Mouse (Mus musculus) adrenal gland, postnatal 14 days (tissue): ENCODE measurements around the gene Thsd7a. TPM values are rescaled to one million over a fixed set of nuclear protein-coding genes. Genes with fewer than 3 reads are reported as not detected.
A peak's percentile ranks its signal among the peaks of the same experiment; 100 is the strongest.

Experiments used
- DNase-seq: peaks from one replicate; pipeline ENCODE4 v3.0.0; 2021; ENCODE audit warnings: mixed read lengths
- total RNA-seq: library from RNA; stranded (reverse); gene quantifications from 2 replicates; pipeline ENCODE4 v1.2.3, GENCODE M21; 2021

The Thsd7a gene
- total RNA-seq, 1 experiment from 2014 or later = 8.1 TPM

DNA sequence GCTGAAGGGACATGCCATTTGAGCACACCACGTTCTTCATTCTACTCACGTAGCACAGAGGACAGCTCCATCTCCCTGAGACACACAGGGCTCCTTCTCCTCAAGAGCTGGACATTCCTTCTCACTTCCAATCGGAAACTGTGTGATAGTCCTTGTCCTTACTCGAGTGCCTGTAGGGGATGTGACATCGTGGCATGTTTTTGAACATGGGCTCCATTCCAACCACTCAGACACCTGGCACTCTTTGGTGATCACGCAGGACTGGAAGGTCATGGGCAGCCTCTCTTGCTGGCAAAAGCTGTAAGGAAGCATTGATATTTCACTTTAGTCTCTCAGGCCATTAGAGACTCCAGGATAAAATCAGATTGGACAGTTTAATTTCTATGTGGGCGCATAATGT is 245.3 kb downstream of the Thsd7a start:
- no peak for DNase-seq

DNA sequence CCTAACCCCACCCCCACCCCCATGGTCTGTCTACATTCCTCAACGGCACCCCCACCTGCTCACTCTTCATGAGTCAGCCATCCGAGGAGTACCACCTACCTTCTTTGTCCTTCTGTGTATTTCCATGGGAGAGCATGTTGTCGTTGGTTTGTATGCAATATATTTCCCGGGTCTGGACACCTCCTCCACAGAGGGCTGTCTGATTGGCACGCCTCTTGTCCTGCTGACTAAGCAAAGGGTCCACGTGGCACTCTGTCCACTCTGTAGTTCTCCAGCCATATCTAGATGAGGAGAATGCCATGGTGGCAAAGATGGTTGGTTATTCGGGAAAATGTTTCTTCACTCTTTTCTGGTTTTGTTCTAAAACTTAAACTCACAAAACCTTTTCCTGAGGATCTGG is 248.3 kb downstream of the Thsd7a start:
- no peak for DNase-seq

DNA sequence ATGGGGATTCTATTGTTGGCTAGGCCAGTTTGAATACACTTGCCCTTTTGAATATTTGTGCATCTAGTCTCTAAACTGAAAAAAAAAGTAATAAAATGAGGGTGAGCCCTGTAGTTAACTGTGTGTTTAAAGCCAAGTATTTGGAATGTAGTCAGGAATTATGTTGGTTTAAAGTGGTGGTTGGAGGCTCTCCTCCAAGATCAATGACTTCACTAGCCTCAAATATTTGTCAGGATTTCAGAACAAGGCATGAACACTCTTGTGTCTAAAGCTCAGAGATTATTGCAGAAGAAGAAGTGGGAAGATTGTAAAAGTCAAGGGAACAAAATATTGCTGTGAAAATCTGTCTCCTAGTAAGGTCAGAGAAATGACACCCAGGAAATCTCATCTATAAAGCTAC is 249.3 kb downstream of the Thsd7a start:
- no peak for DNase-seq

DNA sequence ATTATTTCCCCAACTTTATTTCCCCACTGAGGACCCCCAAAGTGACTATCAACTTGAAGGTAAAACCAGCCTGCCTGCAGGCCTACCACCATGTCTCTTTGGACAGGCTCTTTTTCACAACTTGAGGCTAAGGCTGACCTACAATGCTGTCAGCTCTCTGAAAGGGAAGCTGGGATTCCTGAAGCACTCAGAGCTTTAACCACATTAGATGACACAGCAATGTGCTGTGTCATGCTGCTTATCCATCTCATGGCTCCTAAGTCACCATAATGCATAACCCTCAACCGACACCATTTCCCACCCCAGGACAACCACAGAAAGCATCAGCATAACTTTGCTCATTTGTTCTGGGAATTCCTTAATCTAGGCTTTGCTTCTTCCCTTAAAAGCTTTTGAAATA is 255.6 kb downstream of the Thsd7a start:
- no peak for DNase-seq

DNA sequence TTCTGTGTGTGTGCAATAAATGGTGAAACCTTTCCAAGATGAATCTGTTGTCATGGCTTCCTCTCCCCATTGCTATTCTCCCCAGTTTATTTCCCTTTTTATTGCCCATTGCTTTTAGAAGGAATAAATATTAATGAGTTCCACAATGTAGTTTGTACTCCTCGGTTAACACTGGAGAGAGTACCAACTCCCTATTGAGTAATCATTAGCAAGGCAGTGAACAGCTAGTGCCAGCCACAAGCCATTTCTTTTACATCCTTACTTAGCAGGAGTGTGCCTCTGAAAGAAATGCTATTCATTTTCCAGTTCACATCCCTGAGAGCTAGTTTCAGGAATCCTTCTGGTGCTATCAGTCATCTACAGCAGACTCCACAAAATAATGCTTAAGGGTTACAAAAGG is 260.3 kb downstream of the Thsd7a start:
- no peak for DNase-seq

DNA sequence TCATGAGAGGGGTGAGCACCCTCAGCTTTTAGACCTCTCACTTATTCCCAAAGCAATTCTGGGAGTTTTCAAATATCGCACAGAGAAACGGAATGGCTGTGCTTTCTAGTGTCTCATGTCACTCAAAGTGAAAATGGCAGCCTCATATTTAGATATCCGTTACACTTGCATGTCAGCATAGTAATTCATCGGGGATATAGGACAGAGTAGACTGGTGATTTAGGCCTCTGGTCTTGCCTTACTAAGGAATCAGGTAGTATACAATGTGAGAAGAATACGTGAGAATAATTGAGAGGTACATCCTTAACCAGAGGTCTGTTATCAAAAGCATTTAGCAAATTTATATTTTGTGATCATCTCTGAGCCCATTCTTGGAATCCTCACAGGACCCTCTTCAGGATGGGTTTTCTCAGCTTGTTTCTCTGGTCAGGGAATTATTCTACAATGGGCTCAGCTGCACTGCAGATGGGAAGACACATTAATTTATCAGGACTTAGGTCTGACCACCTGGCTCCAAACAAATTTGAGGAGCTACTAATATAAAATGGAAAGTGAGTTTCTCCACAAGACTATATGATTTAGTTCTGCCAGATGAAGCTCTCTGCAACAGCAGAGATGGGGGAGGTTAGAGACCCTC is 267.6 kb downstream of the Thsd7a start:
- no peak for DNase-seq

DNA sequence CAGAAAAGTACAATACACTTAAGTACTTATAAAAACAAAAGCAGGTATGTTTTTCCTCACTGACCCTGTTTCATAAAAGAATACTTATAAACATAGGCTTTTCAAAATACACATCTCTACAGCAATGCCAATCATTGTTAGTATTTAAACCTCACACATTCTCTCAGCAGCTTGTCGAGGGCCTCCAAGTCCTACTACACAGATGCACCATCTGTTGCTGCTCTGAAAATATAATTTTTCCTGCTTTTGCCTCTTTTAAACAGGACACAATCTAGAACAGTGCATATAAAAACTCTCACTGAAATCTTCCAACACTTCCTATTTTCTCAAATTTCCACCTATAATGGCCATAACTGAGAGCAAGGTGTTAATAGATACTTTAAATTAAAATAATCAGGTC is 270.9 kb downstream of the Thsd7a start:
- DNase-seq = no peak

DNA sequence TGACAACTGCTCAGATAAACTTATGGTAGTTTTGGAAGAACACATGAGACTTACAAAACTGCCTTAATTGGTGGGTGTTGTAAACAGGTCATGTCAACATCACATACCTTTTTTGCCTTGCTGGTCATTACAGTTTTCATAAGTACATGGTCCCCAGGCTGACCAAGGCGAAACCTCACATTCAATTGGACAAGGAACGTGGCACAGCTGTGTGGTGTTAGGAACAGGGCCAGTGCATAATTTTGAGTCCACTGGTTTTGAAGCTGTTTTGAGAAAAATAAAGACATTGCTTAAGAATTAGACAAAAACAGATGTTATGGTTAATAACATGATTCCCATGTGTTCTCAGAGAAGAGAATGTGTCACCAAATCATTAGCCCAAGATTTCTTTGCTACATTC is 278.3 kb downstream of the Thsd7a start:
- no peak for DNase-seq

DNA sequence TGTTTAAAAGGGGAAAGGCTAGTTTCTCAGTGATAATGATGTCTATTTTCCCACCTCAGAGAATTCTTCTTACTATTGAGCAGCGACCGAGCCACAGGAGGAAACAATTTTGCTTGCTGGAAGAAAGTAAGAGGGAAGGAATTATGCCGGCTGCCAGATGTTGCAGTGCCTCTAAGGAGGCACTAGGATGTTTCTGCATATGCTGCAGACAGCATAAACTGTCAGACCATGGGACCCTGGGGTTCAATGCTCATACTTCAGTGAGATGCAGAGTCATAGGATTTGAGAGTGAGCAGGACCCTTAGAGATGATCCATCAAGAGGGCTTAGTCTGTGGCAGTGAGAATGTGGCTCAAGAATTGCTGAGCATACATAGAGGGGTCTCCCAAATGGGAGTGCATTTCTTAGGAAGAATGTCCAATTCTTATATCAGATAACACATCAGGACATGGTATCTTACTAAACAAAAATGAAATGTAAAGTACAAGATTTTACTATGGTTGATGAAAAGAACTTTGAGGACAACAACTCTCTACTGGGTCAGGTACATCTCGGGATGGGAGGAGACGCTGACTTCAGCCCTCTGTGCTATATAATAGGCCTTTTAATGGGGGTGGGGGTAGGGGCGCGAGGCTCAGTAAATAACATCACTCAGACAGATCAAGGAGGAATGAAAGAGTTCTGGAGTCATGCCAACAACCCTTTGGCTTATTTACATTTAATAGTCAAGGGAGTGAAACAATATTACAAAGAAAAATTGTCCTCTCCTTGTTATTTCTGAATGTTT is 281.7 kb downstream of the Thsd7a start:
- DNase-seq = no peak

DNA sequence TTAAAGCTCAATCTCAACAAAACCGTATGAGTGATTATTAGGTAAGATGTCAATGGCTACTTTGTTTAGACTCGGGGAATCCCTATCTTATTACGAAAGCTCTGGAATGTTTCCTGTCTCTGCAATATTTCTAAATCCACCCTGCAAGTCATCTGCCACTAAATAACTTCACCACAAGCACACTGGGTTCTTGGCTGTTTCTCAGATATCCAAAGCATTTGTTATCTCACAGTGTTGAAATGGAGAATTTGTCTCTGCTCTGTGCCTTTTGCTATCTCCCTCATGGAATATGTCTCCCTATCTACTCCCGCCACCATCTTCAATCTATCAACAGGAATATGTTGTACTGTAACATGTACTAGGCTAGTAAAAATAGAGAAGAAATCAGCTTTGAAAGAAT is 290.4 kb downstream of the Thsd7a start:
- DNase-seq = no peak

DNA sequence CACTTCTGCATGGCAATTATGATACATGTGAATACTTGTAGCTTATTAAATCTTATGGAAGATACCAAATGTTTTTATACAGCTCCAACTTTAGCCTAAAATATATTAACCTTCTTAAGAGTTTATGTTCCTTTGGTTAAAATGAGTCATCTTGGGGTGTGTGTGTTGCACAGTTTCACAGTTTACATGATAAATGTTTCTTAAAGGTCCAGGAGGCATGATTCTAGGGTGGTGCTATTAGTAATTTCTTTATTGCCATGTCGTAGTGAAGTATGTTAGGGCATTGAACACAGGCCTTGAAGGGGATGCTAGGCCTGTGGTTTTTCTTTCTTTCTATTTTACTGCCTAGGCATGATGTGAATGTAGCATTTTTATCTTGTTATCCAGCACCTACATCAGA is 291.8 kb downstream of the Thsd7a start:
- no peak for DNase-seq

DNA sequence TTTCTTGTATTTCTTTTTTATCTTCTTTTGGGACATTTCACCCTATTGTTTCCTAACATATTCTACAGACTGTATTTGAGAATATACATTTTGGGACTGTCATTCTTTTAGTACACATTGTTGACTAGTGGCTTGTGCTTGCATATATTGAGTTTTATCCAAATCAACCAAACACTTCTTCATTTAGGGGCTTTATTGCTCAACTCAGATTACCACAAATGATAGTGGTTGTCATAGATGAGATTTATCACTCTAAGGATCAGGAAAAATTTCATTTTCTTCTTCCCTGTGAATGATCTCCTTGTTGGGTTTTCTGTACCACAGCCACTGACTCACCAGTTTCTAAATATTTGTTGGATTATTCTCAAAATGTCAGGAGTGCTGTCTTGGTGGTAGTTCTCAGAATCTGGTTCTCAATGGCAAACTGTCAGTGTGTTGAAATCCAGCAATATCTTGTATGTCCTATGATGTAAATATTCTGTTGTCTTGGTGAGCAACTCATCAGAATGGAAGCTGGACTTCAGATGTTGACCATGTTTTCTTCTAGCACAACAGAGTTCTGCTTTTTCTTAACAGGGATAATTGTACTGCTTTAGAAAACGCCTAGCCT is 294.2 kb downstream of the Thsd7a start:
- no peak for DNase-seq

DNA sequence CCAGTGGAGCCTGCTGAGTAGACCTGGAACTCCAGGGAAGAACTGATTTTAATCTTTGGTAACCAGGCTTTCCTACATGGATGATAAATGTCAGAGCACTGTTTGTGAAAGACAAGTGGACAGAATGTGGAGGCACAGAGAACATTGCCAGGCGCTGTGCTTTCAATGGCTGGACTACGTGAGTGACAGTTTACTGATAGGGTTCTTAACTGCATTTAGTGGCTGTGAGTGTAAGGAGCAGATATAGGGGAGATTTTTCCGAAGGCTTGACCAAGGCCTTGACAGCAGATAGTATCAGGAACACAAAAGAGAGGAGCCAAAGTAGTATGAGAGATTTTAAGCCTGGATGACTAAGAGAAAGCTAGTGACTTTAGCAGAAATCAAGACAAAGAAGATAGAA is 295.1 kb downstream of the Thsd7a start:
- DNase-seq = no peak

DNA sequence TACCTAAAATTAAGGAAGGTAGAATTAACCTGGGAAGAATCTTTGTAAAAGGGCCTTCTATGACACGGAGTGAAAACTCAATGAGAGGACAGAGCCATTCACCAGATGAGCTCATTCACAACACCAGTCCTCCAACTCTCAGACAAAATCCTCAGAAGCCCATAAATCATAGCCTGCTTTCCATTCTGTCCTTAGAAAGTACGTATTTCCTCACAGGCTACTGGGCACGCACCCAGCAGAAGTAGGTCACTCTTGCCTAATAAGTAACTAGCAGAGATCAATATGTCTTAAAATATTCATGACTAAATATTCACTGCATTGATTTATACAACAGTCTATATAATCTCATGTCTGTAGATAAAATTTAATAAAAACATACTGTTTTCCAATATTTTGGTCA is 300.4 kb downstream of the Thsd7a start:
- peak; percentile 83 for DNase-seq

DNA sequence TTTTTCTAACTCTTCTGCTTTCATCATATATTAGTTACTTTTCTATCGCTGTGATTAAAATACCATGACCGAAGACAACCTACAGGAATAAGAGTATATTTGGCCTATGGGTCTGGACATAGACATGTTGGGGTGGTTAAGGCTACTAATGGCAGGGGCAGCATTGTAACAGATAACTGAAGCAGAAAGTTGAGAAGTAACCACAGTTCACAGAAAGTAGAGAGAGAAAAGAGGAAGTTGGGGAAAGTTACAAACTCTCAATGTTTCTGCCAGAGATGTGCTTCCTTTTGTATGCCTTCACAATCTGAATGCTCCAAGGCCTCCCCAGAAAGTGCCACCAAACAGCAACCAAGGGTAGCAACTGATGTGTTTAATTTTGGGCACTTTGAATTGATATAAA is 303.7 kb downstream of the Thsd7a start:
- DNase-seq = no peak

DNA sequence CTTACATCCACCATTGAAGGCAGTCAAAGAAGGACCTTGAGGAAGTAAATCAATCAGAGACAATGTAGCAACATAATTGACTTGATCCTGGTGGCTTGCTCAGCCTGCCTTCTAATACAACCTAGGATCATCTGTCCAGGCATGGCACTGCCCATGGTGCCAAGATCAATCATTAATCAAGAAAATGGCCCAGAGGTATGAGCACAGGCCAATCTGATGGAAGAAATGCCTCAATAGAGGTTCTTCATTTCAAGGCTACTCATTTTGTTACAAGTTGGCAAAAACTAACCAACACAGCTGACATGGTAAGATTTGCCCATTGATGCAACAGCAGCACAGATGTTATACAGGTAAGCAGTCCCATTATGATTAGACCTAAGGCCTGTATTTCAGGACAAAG is 309.6 kb downstream of the Thsd7a start:
- no peak for DNase-seq

DNA sequence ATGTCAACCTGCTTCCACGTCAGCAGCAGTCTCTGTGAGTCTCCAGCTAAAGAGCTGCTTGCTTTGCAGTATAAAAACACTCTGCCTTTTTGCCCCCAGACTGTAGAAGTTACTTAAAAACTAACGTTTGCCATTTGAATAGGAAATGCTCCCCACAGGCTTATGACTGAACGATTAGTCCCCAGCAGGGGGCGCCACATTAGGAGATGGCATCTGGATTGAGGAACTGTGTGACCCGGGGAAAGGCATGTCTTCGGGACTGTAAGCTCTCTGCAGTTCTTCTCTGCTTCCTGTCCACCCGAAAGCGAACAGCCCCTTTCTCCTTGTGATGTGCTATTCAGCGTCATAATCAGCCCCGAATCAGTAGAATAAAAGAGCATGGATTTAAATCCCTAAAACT is 330.1 kb downstream of the Thsd7a start:
- DNase-seq = no peak

DNA sequence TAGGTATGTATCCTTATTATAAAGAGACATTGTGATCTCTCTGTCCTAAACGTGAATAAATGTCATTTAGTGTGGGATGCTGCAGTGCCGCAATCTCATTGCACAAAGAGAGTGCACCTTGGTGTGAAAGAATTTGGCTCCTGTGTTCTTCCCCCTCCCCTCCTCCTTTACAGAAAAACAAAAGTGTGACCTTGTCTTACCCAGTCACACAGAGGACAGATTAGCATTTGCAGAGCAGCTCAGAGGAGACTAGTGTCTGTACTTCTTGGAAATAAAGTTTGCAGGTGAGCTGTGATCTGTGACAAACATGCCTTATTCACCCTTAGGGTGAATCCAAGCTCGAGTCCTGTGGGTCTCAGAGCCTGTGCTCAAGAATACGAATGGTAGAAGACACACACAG is 332.2 kb downstream of the Thsd7a start:
- DNase-seq = no peak

DNA sequence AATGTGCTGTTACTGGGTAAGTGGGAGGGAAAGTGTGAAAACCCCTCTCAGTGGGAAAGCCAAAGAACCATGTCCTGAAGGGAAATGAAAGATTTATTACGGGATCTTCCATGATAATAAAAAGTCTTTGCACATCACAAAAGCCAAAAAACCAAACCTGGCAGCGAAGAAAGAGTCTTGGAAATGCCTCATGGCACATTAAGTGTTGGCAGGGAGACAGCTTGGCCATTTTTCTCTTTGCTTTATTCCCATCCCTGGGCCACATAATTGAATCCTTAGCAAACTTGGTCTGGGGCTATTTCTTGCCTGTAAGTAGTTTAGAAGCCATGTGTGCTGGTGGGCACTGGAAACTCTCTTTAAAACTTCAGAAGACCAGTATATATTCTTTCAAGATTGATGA is 344.8 kb downstream of the Thsd7a start:
- no peak for DNase-seq

DNA sequence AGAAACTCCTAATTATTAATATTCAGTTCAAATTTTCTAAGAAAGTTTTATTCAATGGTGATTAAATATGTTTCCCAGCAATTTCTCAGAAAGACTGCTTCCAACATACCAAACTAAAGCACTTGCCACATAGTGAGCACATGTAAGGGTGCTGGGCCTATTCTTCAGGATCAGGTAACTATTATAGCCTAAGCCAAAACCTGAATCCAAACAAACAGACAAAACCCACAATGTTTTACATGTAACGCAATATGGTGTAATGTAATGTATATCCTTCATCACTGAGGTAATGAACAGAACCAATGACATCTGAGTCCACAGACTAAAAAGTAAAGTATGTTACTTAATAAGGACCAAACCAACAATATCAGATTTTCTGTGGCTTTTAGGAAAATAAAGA is 346.2 kb downstream of the Thsd7a start:
- no peak for DNase-seq

DNA sequence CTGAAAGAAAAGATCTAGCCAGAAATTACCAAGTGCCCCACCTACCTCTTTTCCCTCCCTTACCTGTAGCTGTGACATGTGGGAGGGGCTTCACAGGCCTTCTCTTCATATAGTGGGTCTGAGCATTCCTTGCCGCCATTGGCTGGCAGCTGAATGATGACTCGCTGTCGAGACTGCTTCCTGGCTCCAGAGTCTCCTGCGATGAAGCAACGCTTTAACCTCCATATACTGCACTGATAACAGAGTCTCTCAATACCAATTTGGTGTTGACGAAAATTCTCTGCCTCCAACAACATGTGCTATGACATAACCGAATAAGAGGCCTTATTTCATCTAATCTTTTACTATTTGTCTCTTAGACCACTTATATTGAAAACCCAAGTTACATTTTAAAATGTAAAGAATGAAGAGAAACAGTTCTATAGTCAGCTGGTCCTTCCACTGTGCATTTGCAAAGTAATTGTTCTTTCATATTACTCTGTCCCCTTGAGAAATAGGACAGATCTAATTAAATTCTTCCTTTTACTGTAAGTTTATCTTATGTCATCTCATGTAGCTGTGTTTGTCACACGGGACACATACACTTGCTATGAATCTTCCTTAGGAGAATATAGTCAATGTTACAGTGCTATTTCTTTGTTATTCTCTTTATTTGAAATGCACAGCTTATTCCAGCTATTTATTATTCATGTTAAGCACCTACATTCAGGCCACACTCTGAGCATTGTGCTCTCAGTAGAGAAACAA is 351.3 kb downstream of the Thsd7a start:
- DNase-seq = no peak

DNA sequence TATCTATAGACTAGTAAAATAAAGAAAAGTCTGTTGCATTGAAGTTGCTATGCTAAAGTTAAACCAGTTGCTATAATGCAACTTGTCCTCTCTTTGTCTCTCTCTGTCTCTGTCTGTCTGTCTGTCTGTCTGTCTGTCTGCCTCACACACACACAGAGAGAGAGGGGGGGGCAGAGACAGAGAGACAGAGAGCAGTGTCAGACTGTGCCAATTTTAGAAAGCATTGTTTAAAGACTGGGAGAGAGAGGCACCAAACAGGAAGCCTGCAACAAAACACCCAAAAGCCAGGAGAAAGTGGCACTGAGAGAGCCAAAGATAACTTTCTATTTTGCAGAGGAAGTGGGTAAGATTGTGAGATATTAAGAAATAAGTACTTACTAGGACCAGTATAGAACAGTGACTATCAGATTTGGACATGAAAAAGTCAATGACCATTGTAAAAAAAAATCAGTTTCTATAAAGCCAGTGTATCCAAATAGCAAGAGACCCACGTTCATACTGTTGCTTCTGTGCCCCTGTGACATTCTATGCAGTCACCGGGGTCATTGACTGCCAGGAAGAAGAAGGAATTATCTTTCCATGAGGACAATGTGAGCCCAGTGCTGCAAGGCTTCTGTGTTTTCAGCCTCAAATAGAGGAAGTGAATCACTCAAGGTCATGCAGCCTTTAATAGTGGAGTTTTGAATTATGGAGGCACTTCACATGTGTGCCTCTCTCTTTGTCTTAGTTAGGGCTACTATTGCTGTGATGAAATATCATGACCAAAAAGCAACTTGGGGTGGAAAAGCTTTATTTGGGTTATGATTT is 355.4 kb downstream of the Thsd7a start:
- peak; percentile 28 for DNase-seq
